In the genomic region with DNA sequence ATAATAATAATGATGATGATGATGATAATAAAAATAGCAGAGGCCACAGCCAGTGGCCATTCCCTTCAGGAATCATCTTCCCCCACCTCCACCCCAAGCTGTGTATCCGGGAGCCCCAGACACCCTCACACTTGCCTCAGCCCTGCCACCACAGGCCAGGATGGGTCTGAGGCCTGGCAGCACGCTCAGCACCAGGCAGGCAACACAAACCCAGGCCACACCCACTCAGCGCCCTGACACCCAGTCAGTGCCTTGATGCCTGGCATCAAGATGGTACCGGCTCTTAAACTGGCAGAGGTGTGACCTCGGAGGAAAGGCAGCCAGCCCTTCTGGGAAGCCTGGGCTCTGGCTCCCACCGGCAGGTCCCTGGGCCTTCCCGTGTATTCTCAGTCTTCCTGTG, we compare ENCODE assay signal across 19 mouse cellular contexts.
DNase-seq lines count a peak whose midpoint lies in the region; ATAC-seq and TF ChIP-seq lines count a peak whose summit lies in the region.
"Had no signal": no experiment of that assay in that cellular context is flagged by ENCODE, and none has a peak within 500 bp of the region (broad histone marks: within the 10 kb centered on the region; RNA-seq: fewer than 3 reads in every experiment).

No protein-coding gene starts in this region.

- H3K27me3 ChIP-seq in hindbrain, embryonic 13.5 days = no peaks in the 10 kb centered on the region
- H3K27me3 ChIP-seq in hindbrain, postnatal 0 days (ENCODE audit: insufficient read depth, low read length) = no peaks in the 10 kb centered on the region
- no peaks in the 10 kb centered on the region for H3K27me3 ChIP-seq in embryonic facial prominence, embryonic 10.5 days (replicated peaks; ENCODE audit: low read depth, poor library complexity, severe bottlenecking)
- H3K27me3 ChIP-seq in liver, embryonic 13.5 days = peaks cover 4% of the 10 kb centered on the region; the same call in 1 of the 2 replicates
- H3K27me3 ChIP-seq: lung, embryonic 15.5 days had no signal

- no peak overlapping the region for H3K4me2 ChIP-seq in hindbrain, embryonic 13.5 days
- H3K4me2 ChIP-seq in hindbrain, postnatal 0 days (ENCODE audit: low read depth, low read length) = no peak overlapping the region
- peak overlapping the region; percentile 63 for H3K4me2 ChIP-seq in liver, embryonic 13.5 days
- H3K4me2 ChIP-seq: lung, embryonic 15.5 days had no signal

- intact Hi-C loops in left cerebral cortex, postnatal 25 days (cut with DNase I) = no loop called here

- H3K9me3 ChIP-seq in hindbrain, embryonic 13.5 days = no peaks in the 10 kb centered on the region
- H3K9me3 ChIP-seq in hindbrain, postnatal 0 days (ENCODE audit: low read length) = no peaks in the 10 kb centered on the region
- H3K9me3 ChIP-seq in embryonic facial prominence, embryonic 10.5 days = no peaks in the 10 kb centered on the region
- no peaks in the 10 kb centered on the region for H3K9me3 ChIP-seq in liver, embryonic 13.5 days (replicated peaks)
- H3K9me3 ChIP-seq: forebrain, embryonic 10.5 days; lung, embryonic 15.5 days had no signal

- H3K9ac ChIP-seq in hindbrain, embryonic 13.5 days = no peak overlapping the region
- no peak overlapping the region for H3K9ac ChIP-seq in hindbrain, postnatal 0 days (replicated peaks; ENCODE audit: low read length)
- H3K9ac ChIP-seq in liver, embryonic 13.5 days = peak overlapping the region; percentile 71
- H3K9ac ChIP-seq: lung, embryonic 15.5 days had no signal

- H3K4me1 ChIP-seq in hindbrain, embryonic 13.5 days (replicated peaks) = peaks cover 68% of the 10 kb centered on the region
- H3K4me1 ChIP-seq in hindbrain, postnatal 0 days (ENCODE audit: insufficient read depth, low read length) = no peaks in the 10 kb centered on the region; the same call in 1 of the 2 replicates
- peaks cover 33% of the 10 kb centered on the region for H3K4me1 ChIP-seq in embryonic facial prominence, embryonic 10.5 days
- H3K4me1 ChIP-seq in liver, embryonic 13.5 days (replicated peaks) = peaks cover 57% of the 10 kb centered on the region

- 81% methylated on average over 7 of the region's 7 CpGs for WGBS in hindbrain, embryonic 13.5 days
- 68% methylated on average over 7 of the region's 7 CpGs for WGBS in hindbrain, postnatal 0 days
- 81% methylated on average over 7 of the region's 7 CpGs for WGBS in embryonic facial prominence, embryonic 10.5 days
- whole genome bisulfite sequencing in liver, embryonic 13.5 days (ENCODE audit: insufficient replicate concordance) = 72% methylated on average over 7 of the region's 7 CpGs

- ATAC-seq in hindbrain, embryonic 13.5 days (ENCODE audit: low FRiP score) = no peak
- no peak for ATAC-seq in hindbrain, postnatal 0 days
- ATAC-seq in liver, embryonic 13.5 days (ENCODE audit: low read depth) = peak; percentile 76

- H3K36me3 ChIP-seq in hindbrain, embryonic 13.5 days = no peaks in the 10 kb centered on the region
- no peaks in the 10 kb centered on the region for H3K36me3 ChIP-seq in hindbrain, postnatal 0 days (ENCODE audit: insufficient read depth, low read length)
- H3K36me3 ChIP-seq in embryonic facial prominence, embryonic 10.5 days (replicated peaks) = no peaks in the 10 kb centered on the region
- H3K36me3 ChIP-seq in liver, embryonic 13.5 days = no peaks in the 10 kb centered on the region
- H3K36me3 ChIP-seq: forebrain, embryonic 10.5 days; G1E; lung, embryonic 15.5 days had no signal

- no peak overlapping the region for H3K4me3 ChIP-seq in hindbrain, embryonic 13.5 days
- no peak overlapping the region for H3K4me3 ChIP-seq in hindbrain, postnatal 0 days (ENCODE audit: low read length)
- no peak overlapping the region for H3K4me3 ChIP-seq in embryonic facial prominence, embryonic 10.5 days
- H3K4me3 ChIP-seq in liver, embryonic 13.5 days (replicated peaks) = peak overlapping the region; percentile 8; the same call in 1 of the 2 replicates
- H3K4me3 ChIP-seq: forebrain, embryonic 10.5 days; lung, embryonic 15.5 days had no signal

- no peak for TF ChIP-seq CTCF in hindbrain, postnatal 0 days (IDR thresholded peaks at IDR 0.05; ENCODE audit: low read depth)

- H3K27ac ChIP-seq in hindbrain, embryonic 13.5 days = peak overlapping the region; percentile 40; the same call in 1 of the 2 replicates
- H3K27ac ChIP-seq in hindbrain, postnatal 0 days = no peak overlapping the region
- H3K27ac ChIP-seq in embryonic facial prominence, embryonic 10.5 days (replicated peaks) = peak overlapping the region; percentile 24; the same call in 1 of the 2 replicates
- peak overlapping the region; percentile 95 for H3K27ac ChIP-seq in liver, embryonic 13.5 days
- H3K27ac ChIP-seq: forebrain, embryonic 10.5 days; lung, embryonic 15.5 days had no signal

- no peak for DNase-seq in hindbrain, postnatal 0 days (ENCODE audit: low spot score)
- DNase-seq in MN1 (ENCODE audit: low spot score) = peak; percentile 41
- no peak for DNase-seq in embryonic facial prominence, embryonic 10.5 days (ENCODE audit: low spot score)
- no peak for DNase-seq in liver, embryonic 13.5 days
- DNase-seq in T-cell, adult 2 months (ENCODE audit: low spot score) = no peak
- DNase-seq in cerebellum, postnatal 36 days = no peak
- no peak for DNase-seq in left cerebral cortex, postnatal 25 days (ENCODE audit: low spot score in 2 of 2)
- DNase-seq: adrenal gland, postnatal 25 days; cerebellum, adult 9-10 months; heart, postnatal 14 days; kidney, adult 11 months; kidney, postnatal 36 days; left cerebral cortex, postnatal 4 days; retina, postnatal 1 day; thymus, postnatal 36 days had no signal
